Mouse (Mus musculus) heart, adult 18-20 months (tissue): ENCODE measurements around the gene Men1. TPM values are rescaled to one million over a fixed set of nuclear protein-coding genes. Genes with fewer than 3 reads are reported as not detected.
"Not testable (repeated sequence)": the region's sequence is repeated elsewhere in the genome, so short reads cannot be mapped to it uniquely, and the experiment has no call there.

Experiments used
- DNase-seq, 2 experiments: peaks; one replicate each; pipeline ENCODE4 v3.0.0; 2021 to 2022; ENCODE audit warnings: mixed read lengths in 1 of 2
- long read RNA-seq, 2 experiments: library from polyadenylated mRNA; stranded (forward); transcript quantifications; one replicate each; pipeline ENCODE4 v2.0.0; 2021
- total RNA-seq, 2 experiments: library from RNA; stranded (reverse); gene quantifications; 2 replicates each; pipeline ENCODE4 v1.2.3; 2021

Men1 gene
- total RNA-seq = 10 to 100 TPM; 13.3 to 14.0 TPM
- long read RNA-seq, experiment 1, transcript Men1-201 (9 exons, 2,975 nt) = major isoform, 5 of 16 reads
- long read RNA-seq, experiment 1, transcript Men1-203 (10 exons, 2,639 nt) = major isoform, 5 of 16 reads
- long read RNA-seq, experiment 1, partial matches to known transcripts = 2 of 16 reads
- long read RNA-seq, experiment 1, other reads (novel, unspliced or antisense) = 0 of 16 reads
- long read RNA-seq, experiment 2, partial matches to known transcripts = 1 of 6 reads
- long read RNA-seq, experiment 2, other reads (novel, unspliced or antisense) = 1 of 6 reads

DNA sequence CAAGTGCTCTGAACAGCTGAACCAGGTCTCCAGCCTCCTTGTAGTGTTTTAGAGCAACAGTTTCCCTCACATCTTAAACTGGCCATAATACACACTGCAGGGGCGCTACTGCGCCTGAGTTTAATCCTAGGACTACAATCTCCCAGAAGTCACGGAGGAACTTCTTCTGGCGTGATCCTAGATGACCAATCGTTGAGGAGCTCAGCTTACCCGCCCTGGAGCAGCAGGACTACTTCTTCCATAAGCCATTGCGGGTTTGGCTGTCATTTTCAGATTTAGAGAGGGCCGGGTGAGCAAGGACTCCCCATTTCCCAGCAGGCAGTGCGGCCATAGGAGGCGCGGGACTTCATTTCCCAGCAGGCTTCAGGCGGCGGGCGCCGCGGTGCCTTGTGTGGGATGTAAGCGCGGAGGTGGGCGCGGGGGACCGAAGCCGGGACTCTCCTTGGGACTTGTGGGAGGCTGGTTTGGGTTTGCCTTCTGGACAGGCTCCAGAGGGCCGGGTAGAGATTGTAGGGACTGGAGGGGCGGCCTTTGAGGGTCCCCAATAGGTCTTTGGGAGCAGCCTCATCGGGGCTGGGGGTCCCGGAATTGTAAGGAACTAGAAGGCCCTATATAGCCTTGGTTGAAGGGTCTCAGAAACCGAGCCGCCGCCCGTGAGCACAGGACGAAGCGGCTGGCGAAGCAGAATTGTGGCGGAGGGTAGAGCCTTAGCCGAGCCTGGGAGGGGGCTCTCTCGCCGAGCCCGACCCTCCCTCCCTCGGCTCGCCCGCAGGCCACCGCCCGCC lies at the start of gene Men1:
Gene Men1, plus strand, starts transcription at position 307 of the 785 bp plus-strand sequence.
- DNase-seq = peak; percentile 95 to 98

GRCm38 (mm10) chr19:6285226-6285625 lies 49.6 kb upstream of the Men1 start:
- peak in 1 of 2 experiments; percentile 46 for DNase-seq

DNA sequence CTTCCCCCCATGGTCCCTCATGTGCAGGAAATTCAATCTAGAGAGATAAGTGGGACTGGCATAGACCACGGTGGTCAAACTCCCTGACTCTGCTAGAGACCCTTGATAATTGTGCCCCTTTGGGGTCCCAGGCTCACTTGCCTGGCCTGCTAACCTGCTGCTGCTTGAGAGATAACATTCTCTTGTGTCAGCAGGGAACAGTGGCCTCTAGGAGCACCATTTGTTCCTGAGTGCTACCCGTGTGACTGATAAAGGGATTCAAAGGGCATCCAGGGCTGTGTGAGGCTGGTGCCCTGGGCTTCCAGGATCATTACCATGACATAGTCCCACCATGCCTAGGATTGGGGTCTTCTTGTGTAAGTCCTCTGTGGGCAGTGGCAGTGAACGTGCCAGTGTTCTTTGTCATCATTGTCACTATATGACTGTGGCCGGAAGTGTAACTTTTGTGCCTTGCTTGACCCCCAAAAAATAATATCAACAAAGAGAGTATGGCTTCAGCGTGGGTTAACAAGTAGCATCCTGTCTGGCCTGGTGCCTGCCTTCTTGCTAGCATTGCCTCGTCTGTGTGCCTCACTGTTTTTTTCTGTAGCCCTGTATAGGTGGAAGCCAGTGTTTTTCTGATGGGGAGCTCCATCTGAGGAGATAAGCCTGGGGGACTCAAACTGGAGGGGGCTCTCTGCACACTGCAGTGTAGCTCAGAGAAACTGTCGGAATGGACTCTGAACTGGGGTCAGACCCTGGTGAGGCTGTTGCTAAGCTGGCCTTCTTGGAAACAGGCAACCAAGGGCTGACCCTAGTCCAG lies 48.9 kb upstream of the Men1 start:
- DNase-seq = peak in 1 of 2 experiments; percentile 65

- peak; percentile 82 to 87 for DNase-seq
Measured at GRCm38 (mm10) chr19:6286434-6287401, 48.1 kb upstream of the Men1 start.

- DNase-seq = peak; percentile 67 to 77
Measured at GRCm38 (mm10) chr19:6288236-6288894, 46.4 kb upstream of the Men1 start.

DNA sequence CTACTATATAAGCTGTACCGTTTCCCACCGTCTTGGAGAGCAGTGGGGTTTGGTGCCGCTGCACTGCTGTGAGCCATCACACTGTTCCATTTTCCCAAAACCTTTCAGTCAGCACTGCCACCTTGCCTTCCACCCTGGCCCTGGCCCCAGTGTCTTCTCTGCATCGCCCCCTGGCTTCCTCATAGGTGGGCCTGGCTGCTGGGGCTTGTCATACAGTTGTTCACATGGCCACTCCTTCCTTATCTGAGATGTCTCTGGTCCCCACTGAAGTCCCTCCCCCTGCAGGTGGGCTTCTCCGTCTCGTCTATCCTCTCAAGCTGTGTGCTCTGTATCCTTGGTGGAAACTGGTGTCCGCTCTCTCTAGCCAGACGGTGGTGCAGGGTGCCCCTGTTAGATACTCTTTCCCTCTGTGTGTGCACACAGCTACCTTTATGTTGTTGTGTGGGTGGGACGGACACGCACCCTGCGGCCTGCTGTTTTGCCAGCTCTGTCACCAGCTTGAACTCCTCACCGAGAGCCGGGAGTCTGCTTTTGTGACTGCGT lies 45.0 kb upstream of the Men1 start:
- DNase-seq = no peak

GRCm38 (mm10) chr19:6290720-6291116 lies 44.1 kb upstream of the Men1 start:
- not testable (repeated sequence) for DNase-seq

GRCm38 (mm10) chr19:6291117-6291781 lies 43.5 kb upstream of the Men1 start:
- peak; percentile 72 to 87 for DNase-seq

- peak in 1 of 2 experiments; percentile 55 for DNase-seq
Measured at GRCm38 (mm10) chr19:6292262-6292661, 42.5 kb upstream of the Men1 start.

DNA sequence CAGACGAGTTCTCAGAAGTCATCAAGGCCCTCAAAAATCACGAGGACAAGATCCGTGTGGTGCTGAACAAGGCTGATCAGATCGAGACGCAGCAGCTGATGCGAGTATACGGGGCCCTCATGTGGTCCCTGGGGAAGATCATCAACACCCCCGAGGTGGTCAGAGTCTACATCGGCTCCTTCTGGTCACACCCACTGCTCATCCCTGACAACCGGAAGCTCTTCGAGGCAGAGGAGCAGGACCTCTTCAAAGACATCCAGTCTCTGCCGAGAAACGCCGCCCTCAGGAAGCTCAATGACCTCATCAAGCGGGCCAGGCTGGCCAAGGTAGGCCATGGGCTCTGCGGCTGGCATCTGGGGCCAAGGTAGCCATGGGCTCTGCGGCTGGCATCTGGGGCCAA lies 40.5 kb upstream of the Men1 start:
- no peak for DNase-seq

DNA sequence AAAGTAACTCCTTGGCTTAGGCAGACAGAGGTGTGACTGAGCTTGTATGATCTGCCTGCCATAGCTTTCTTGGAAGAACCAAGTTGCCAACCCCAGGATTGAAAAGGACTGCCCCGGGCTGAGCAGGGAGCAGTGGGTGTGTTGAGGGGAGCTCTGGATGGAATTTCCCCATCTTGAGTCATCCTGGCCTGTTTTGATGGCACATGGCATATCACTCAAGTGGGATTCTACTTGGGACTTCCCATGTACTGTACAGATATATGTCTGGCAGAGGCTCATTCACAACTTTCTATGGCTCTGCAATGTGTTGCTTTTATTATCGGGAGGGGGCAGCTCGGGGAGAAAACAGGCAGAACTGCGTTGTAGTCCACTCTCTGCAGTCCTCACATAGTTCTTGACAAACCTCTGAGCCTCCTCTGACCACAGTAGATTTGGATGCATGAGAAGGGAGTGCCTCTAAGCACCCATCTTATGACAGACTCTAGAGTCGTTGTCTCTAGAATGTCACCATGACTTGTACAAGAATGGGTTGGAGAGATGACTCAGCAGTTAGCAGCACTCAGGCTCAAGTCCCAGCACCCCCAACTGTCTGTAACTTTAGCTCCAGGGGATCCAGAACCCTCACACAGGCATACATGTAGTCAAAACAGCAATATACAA lies 38.1 kb upstream of the Men1 start:
- no peak for DNase-seq

- peak; percentile 67 to 87 for DNase-seq
Measured at GRCm38 (mm10) chr19:6297641-6298040, 37.1 kb upstream of the Men1 start.

DNA sequence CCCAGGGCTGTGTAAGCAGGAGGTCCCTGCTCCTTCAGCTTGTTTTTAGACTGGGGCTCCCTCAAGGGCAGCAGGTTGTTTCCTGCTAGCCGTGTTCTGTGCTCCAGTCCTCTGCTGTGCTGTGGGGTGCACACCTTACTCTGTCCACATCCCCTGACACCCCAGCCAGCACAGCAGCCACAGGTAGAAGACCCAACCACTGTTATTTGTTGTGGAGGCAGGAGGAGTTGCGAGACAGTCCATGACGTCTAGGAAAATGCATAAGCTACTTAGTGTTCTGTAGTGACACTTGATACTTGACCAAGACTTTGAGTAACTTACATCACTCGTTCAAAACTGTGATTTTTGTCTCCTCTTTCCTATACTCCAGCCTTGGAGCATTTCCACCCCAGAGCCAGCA lies 35.8 kb upstream of the Men1 start:
- no peak for DNase-seq

DNA sequence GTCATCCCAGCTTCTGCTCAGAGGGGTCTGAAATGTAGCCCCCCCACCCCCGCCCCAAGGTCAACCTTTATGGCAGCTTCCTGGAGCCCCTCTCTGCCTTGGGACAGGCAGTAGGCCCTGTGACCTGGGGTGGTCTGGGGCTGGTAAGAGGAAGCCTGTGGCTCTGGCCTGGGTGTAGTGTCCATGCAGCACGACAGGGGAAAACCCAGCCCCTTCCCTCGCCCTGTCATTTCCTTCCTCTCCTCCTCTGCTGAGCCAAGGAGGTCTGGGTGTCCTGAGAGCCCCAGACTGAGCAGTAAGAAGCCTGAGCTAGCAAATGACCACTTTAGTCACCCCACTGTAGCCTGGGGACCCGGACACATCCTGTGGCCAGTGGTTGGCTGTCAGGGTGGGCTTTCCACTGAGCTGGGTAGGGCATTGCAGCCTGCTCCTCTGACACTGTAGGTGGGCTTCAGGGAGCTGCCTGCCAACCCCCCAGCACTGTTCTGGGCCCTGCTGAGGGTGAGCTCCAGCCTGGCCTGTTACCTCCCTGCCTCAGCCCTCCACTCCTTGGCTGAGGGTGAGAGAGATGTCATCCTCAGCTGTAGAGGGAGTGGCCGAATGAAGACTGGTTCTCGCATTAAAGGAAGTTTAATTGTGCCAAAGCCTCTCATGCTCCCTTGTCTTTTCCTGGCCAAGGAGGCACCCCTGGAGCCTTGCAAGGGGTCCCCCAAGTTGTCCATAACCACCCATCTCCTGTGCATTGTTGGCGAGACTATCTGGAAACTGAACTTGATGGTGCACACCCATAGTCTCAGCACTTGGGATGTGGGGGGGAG lies 35.1 kb upstream of the Men1 start:
- peak; percentile 50 to 82 for DNase-seq

- peak; percentile 75 to 89 for DNase-seq
Measured at GRCm38 (mm10) chr19:6300402-6300841, 34.4 kb upstream of the Men1 start.

GRCm38 (mm10) chr19:6302114-6302513 lies 32.7 kb upstream of the Men1 start:
- no peak for DNase-seq

DNA sequence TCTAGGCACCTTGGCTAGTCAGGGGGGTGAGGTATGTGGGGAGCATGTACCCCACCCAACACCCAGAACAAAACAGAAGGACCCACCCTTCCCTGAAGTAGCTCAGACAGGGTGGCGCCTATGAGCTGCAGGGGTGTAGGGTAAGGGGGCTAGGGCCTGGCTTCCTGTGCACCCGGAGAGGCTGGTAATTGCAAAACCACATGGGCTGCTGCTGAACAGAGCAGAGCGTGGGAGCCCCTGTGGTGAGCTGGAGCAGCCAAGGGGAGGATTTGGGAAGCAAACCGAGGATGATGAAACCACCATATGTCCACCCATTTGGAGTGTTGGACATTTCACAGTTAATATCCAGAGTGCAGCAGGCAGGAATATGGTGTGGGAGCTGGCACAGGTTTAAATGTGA lies 32.3 kb upstream of the Men1 start:
- DNase-seq = peak; percentile 72 to 92

DNA sequence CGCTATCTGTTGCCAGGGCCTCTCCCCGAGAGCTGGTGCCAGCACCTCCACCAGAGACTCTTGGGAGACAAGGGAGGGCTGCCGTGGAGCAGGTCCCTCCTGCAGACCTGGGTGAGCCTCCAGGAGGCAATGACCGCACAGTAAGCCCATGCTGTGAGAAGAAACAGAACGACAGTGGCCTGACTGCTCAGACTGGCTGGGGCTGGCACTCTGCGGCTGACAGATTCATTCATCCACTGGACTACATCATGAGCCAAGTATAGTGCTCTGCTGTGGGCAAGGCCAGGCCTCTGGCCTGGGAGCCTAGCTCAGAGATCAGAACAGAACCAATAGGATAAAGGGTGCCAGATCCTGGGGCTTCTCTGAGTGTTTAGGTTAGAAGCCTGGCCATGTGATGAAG lies 30.9 kb upstream of the Men1 start:
- no peak for DNase-seq
